Mouse (Mus musculus): Measurements from ENCODE around the gene Igsf6. TPM values are rescaled to one million over a fixed set of nuclear protein-coding genes. Genes with fewer than 3 reads are reported as not detected.

Igsf6 gene
- total RNA-seq, 1 experiment: not detected

Other genes with a start within 250 kb of the Igsf6 start
- 13.6 and 32.9 TPM in 2 replicates for gene Eef2k, start 231.7 kb downstream of the Igsf6 start, total RNA-seq (2012; rRNA removed)
- 44.4 and 51.1 TPM in 2 replicates for gene Polr3e, start 156.8 kb downstream of the Igsf6 start, total RNA-seq (2012; rRNA removed)
- 20.9 and 25.9 TPM in 2 replicates for gene Cdr2, start 92.3 kb downstream of the Igsf6 start, total RNA-seq (2012; rRNA removed)
- gene Mfsd13b, start 92.1 kb downstream of the Igsf6 start, total RNA-seq (2012; rRNA removed): not detected in 2 replicates
- gene Mettl9, start 40.1 kb downstream of the Igsf6 start, total RNA-seq (2012; rRNA removed): 21.0 and 26.7 TPM in 2 replicates
- 0.22 and 0.58 TPM in 2 replicates for gene Otoa, start 7.1 kb upstream of the Igsf6 start, total RNA-seq (2012; rRNA removed)

Measured in ES-E14 (cell line).